Mouse (Mus musculus): Measurements from ENCODE around the gene 1700067K01Rik. TPM values are rescaled to one million over a fixed set of nuclear protein-coding genes. Genes with fewer than 3 reads are reported as not detected.

The 1700067K01Rik gene
- polyA plus RNA-seq, 1 experiment from 2014 or later: 0.52 TPM

DNA sequence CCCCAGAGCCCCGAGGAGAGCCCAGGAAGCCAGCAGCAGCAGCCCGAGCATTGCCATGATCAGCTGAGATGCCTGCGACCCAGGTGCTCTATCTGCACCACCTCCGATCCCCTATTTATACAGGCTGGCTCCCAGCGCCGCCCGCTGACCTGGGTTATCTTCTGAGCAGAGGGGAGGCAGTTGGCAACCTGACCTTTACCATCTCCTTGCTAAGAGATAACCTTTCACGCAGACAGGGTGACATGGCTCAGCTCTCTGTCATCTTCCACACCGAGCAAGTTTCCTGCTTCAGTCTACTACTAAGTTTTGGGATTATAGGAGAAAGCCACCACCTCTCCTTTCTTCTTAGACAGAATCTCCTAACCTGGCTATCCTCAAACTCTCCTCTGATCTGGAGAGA lies 43.6 kb downstream of the 1700067K01Rik start, which contains the start of gene Rln3:
Gene Rln3 (minus strand): TSS at position 101 of the 400 bp plus-strand sequence.
- peaks cover 3% of the 10 kb centered on the region; the same call in 1 of the 2 replicates for H3K4me1 ChIP-seq (ENCODE audit: control insufficient read depth, insufficient read depth, low read length)
- H3K4me2 ChIP-seq: peak within 1 kb of the TSS; percentile 46
- no peaks in the 10 kb centered on the region for H3K36me3 ChIP-seq (ENCODE audit: control insufficient read depth, insufficient read depth, low read length)
- H3K9me3 ChIP-seq (replicated peaks; ENCODE audit: control insufficient read depth, low read length): no peaks in the 10 kb centered on the region
- no peak within 1 kb of the TSS for H3K27ac ChIP-seq (ENCODE audit: low read depth, low read length)
- no peak within 1 kb of the TSS for H3K4me3 ChIP-seq (ENCODE audit: low read depth, low read length)
- no peak for ATAC-seq (replicated peaks; ENCODE audit: insufficient number of reproducible peaks, low FRiP score, low TSS enrichment)
- peaks cover 47% of the 10 kb centered on the region for H3K27me3 ChIP-seq (ENCODE audit: control insufficient read depth, insufficient read depth, low read length)
- WGBS (ENCODE audit: insufficient replicate concordance): 2% methylated on average over 9 of the region's 9 CpGs
- H3K9ac ChIP-seq (ENCODE audit: low read depth, low read length): no peak within 1 kb of the TSS

DNA sequence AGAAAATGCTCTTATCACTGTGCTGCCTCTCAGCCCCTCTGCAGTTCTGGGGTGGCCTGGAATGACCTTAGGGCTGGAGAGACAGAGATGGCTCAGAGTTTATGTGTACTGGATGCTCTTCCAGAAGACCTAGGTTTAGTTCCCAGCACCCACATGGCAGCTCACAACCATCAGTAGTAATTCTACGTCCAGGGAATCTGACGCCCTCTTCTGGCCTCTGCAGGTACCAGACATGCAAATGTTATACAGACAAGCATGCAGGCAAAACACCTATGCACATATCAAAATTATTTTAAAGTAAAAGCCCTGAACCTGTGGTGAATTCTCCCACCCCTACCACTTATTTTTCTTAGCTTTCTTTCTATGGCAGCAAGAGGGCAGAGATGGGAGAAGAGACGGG lies 45.2 kb downstream of the 1700067K01Rik start:
- 76% methylated on average over 3 of the region's 3 CpGs for WGBS (ENCODE audit: insufficient replicate concordance)
- Histone ChIP-seq H3K27ac (ENCODE audit: low read depth, low read length) (no peak overlapping the region), H3K36me3 (ENCODE audit: control insufficient read depth, insufficient read depth, low read length) (no peaks in the 10 kb centered on the region), H3K4me2 (no peak overlapping the region), H3K4me1 (ENCODE audit: control insufficient read depth, insufficient read depth, low read length) (peaks cover 3% of the 10 kb centered on the region; the same call in 1 of the 2 replicates), H3K9me3 (replicated peaks; ENCODE audit: control insufficient read depth, low read length) (no peaks in the 10 kb centered on the region), H3K4me3 (ENCODE audit: low read depth, low read length) (no peak overlapping the region), H3K27me3 (ENCODE audit: control insufficient read depth, insufficient read depth, low read length) (peaks cover 34% of the 10 kb centered on the region), H3K9ac (ENCODE audit: low read depth, low read length) (no peak overlapping the region)
- no peak for ATAC-seq (replicated peaks; ENCODE audit: insufficient number of reproducible peaks, low FRiP score, low TSS enrichment)

DNA sequence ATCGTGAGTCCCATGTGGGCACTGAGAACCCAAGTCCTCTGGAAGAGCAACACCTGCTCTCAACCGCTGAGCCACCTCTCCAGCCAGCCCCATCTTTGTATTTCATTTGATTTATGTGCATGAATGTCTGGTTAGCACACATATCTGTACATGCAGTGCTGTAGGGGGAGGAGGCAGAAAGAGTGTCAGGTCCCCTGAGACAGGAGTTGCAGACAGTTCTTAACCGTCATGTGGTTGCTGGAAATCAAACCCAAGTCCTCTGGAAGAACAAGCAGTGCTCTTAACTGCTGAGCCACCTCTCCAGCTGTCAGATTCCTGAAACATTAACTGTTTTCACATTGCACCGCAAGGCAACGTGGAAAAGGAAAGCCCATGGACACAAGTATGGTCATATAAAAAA lies 46.9 kb downstream of the 1700067K01Rik start:
- WGBS (ENCODE audit: insufficient replicate concordance): 66% methylated on average over 5 of the region's 5 CpGs
- Histone ChIP-seq H3K4me1 (ENCODE audit: control insufficient read depth, insufficient read depth, low read length) (peaks cover 9% of the 10 kb centered on the region; the same call in 1 of the 2 replicates), H3K9ac (ENCODE audit: low read depth, low read length) (no peak overlapping the region), H3K4me3 (ENCODE audit: low read depth, low read length) (no peak overlapping the region), H3K27ac (ENCODE audit: low read depth, low read length) (no peak overlapping the region), H3K9me3 (replicated peaks; ENCODE audit: control insufficient read depth, low read length) (no peaks in the 10 kb centered on the region), H3K27me3 (ENCODE audit: control insufficient read depth, insufficient read depth, low read length) (peaks cover 21% of the 10 kb centered on the region), H3K4me2 (no peak overlapping the region), H3K36me3 (ENCODE audit: control insufficient read depth, insufficient read depth, low read length) (no peaks in the 10 kb centered on the region)
- no peak for ATAC-seq (replicated peaks; ENCODE audit: insufficient number of reproducible peaks, low FRiP score, low TSS enrichment)

DNA sequence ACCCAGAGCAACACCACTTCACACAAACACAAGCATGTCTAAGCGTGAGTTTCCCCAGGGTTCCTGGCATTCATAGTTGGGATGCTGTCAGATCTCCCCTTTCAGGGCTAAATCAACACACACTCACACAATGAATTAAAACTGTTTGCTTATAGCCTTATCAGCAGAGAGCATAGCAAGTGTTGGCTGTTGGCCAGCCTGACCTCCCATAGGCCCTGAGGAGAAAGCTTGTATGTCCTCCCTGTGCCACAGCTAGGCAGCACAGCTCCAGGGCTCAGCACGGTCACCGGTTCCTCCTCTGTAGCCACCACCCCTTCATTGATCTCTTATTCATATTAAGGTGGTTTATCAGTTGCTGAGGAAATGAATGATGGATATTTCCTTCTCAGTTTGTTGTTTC lies 51.4 kb downstream of the 1700067K01Rik start:
- Histone ChIP-seq H3K27ac (ENCODE audit: low read depth, low read length) (0 out of 2 replicates have a peak overlapping the region, but pooled peaks have one; percentile 22), H3K4me3 (ENCODE audit: low read depth, low read length) (no peak overlapping the region), H3K36me3 (ENCODE audit: control insufficient read depth, insufficient read depth, low read length) (no peaks in the 10 kb centered on the region), H3K9ac (ENCODE audit: low read depth, low read length) (no peak overlapping the region), H3K9me3 (replicated peaks; ENCODE audit: control insufficient read depth, low read length) (no peaks in the 10 kb centered on the region), H3K27me3 (ENCODE audit: control insufficient read depth, insufficient read depth, low read length) (no peaks in the 10 kb centered on the region), H3K4me2 (no peak overlapping the region), H3K4me1 (ENCODE audit: control insufficient read depth, insufficient read depth, low read length) (peaks cover 9% of the 10 kb centered on the region; the same call in 1 of the 2 replicates)
- ATAC-seq (replicated peaks; ENCODE audit: insufficient number of reproducible peaks, low FRiP score, low TSS enrichment): peak; percentile 63; the same call in 1 of the 2 replicates
- WGBS (ENCODE audit: insufficient replicate concordance): 56% methylated on average over 3 of the region's 3 CpGs

DNA sequence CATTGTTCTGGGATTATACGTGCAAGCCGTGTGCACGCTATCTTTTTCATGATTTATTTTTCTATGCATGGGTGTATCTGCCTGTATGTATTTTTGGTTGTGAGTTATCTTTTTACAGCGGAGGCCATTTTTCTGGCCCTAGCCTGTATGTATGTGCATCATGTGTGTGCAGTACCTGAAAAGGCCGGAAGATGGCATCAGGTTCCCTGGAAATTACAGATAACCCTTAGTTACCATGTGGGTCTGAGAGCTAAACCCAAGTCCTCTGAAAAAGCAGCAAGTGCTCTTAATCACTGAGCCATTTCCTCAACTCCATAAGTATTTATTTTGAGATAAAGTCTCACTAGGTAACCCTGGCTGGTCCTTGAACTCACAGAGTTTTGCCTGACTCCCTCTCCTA lies 51.9 kb downstream of the 1700067K01Rik start:
- Histone ChIP-seq H3K9ac (ENCODE audit: low read depth, low read length) (no peak overlapping the region), H3K4me2 (no peak overlapping the region), H3K36me3 (ENCODE audit: control insufficient read depth, insufficient read depth, low read length) (no peaks in the 10 kb centered on the region), H3K9me3 (replicated peaks; ENCODE audit: control insufficient read depth, low read length) (no peaks in the 10 kb centered on the region), H3K4me1 (ENCODE audit: control insufficient read depth, insufficient read depth, low read length) (peaks cover 9% of the 10 kb centered on the region; the same call in 1 of the 2 replicates), H3K4me3 (ENCODE audit: low read depth, low read length) (no peak overlapping the region), H3K27me3 (ENCODE audit: control insufficient read depth, insufficient read depth, low read length) (no peaks in the 10 kb centered on the region), H3K27ac (ENCODE audit: low read depth, low read length) (no peak overlapping the region)
- 87% methylated on average over 5 of the region's 5 CpGs for WGBS (ENCODE audit: insufficient replicate concordance)
- ATAC-seq (replicated peaks; ENCODE audit: insufficient number of reproducible peaks, low FRiP score, low TSS enrichment): no peak

MicroRNAs encoded within 50 kb of the gene (microRNA counts, 519-probe panel; counts per million panel counts)
- 32.2 counts per million for microRNA mmu-miR-1199

Small RNA genes within 50 kb of the gene (microRNA-seq; reads per million reads assigned to microRNA genes)
- gene Mir1199 (ENCODE audit: borderline number of aligned reads) (1.2 reads per million, percentile 16 among the genes with 10 or more reads in this experiment), gene Mir8111 (ENCODE audit: borderline number of aligned reads) (2.2 reads per million, percentile 27 among the genes with 10 or more reads in this experiment)

Other genes starting within 250 kb of the 1700067K01Rik start
- 10.2 and 13.5 TPM in 2 replicates for gene Adgrl1, start 101.4 kb upstream of the 1700067K01Rik start, polyA plus RNA-seq (2014; fragmentation: Nextera tagmentation; extraction: Ambion mirVana)
- 0.58 and 0.76 TPM in 2 replicates for gene Gm10644, start 46.3 kb upstream of the 1700067K01Rik start, polyA plus RNA-seq (2014; fragmentation: Nextera tagmentation; extraction: Ambion mirVana)
- gene Asf1b, start 46.0 kb upstream of the 1700067K01Rik start, polyA plus RNA-seq (2014; fragmentation: Nextera tagmentation; extraction: Ambion mirVana): 69.4 and 72.2 TPM in 2 replicates
- gene Prkaca, start 28.5 kb upstream of the 1700067K01Rik start, polyA plus RNA-seq (2014; fragmentation: Nextera tagmentation; extraction: Ambion mirVana): 136 and 139 TPM in 2 replicates
- 8.1 and 10.1 TPM in 2 replicates for gene Samd1, start 3.8 kb upstream of the 1700067K01Rik start, polyA plus RNA-seq (2014; fragmentation: Nextera tagmentation; extraction: Ambion mirVana)
- gene 2210011C24Rik, start 10.7 kb downstream of the 1700067K01Rik start, polyA plus RNA-seq (2014; fragmentation: Nextera tagmentation; extraction: Ambion mirVana): 0.11 TPM in 1 of 2 replicates, not detected in the other
- 0.57 and 0.77 TPM in 2 replicates for gene Palm3, start 20.0 kb downstream of the 1700067K01Rik start, polyA plus RNA-seq (2014; fragmentation: Nextera tagmentation; extraction: Ambion mirVana)
- gene Il27ra, start 41.1 kb downstream of the 1700067K01Rik start, polyA plus RNA-seq (2014; fragmentation: Nextera tagmentation; extraction: Ambion mirVana): 3.5 and 4.1 TPM in 2 replicates
- not detected in 2 replicates for gene Rln3, start 43.5 kb downstream of the 1700067K01Rik start, polyA plus RNA-seq (2014; fragmentation: Nextera tagmentation; extraction: Ambion mirVana)
- 1.0 and 1.1 TPM in 2 replicates for gene Gm10643, start 63.6 kb downstream of the 1700067K01Rik start, polyA plus RNA-seq (2014; fragmentation: Nextera tagmentation; extraction: Ambion mirVana)
- 7.5 and 7.9 TPM in 2 replicates for gene Rfx1, start 65.3 kb downstream of the 1700067K01Rik start, polyA plus RNA-seq (2014; fragmentation: Nextera tagmentation; extraction: Ambion mirVana)
- gene Dcaf15, start 103.3 kb downstream of the 1700067K01Rik start, polyA plus RNA-seq (2014; fragmentation: Nextera tagmentation; extraction: Ambion mirVana): 7.5 and 8.8 TPM in 2 replicates
- 0.14 TPM in 1 of 2 replicates, not detected in the other for gene Podnl1, start 124.5 kb downstream of the 1700067K01Rik start, polyA plus RNA-seq (2014; fragmentation: Nextera tagmentation; extraction: Ambion mirVana)
- gene Cc2d1a, start 146.4 kb downstream of the 1700067K01Rik start, polyA plus RNA-seq (2014; fragmentation: Nextera tagmentation; extraction: Ambion mirVana): 11.1 and 12.6 TPM in 2 replicates
- 0.44 and 0.59 TPM in 2 replicates for gene 4930432K21Rik, start 146.5 kb downstream of the 1700067K01Rik start, polyA plus RNA-seq (2014; fragmentation: Nextera tagmentation; extraction: Ambion mirVana)
- 1.4 and 2.8 TPM in 2 replicates for gene Nanos3, start 183.7 kb downstream of the 1700067K01Rik start, polyA plus RNA-seq (2014; fragmentation: Nextera tagmentation; extraction: Ambion mirVana)
- 6.3 and 7.8 TPM in 2 replicates for gene Zswim4, start 235.6 kb downstream of the 1700067K01Rik start, polyA plus RNA-seq (2014; fragmentation: Nextera tagmentation; extraction: Ambion mirVana)
- 321 and 330 TPM in 2 replicates for gene D8Ertd738e, start 248.2 kb downstream of the 1700067K01Rik start, polyA plus RNA-seq (2014; fragmentation: Nextera tagmentation; extraction: Ambion mirVana)

Data from heart, embryonic 11.5 days (tissue).